Mouse (Mus musculus) kidney, adult 8-10 months (tissue): ENCODE measurements around the gene Nucks1.
"Not testable (repeated sequence)": the region's sequence is repeated elsewhere in the genome, so short reads cannot be mapped to it uniquely, and the experiment has no call there.

Experiments used
- DNase-seq, 2 experiments: peaks; one replicate each; pipeline ENCODE4 v3.0.0; 2022

The Nucks1 gene

GRCm38 (mm10) chr1:131910001-131910648, at the start of gene Nucks1:
TSS of gene Nucks1 (plus strand) at chr1:131910534.
- peak; percentile 100 for DNase-seq

- no peak for DNase-seq
These were observed 48.5 kb upstream of the Nucks1 start for GRCm38 (mm10) chr1:131861811-131862210.

GRCm38 (mm10) chr1:131865596-131865995, 44.7 kb upstream of the Nucks1 start:
- no peak for DNase-seq

GRCm38 (mm10) chr1:131866304-131866999, 43.9 kb upstream of the Nucks1 start:
- no peak for DNase-seq

- peak; percentile 91 to 94 for DNase-seq
These were observed 43.0 kb upstream of the Nucks1 start, which contains the start of gene Rab29 for GRCm38 (mm10) chr1:131867093-131867945. TSS of gene Rab29 (plus strand) at chr1:131867224.

GRCm38 (mm10) chr1:131867946-131868290, 42.4 kb upstream of the Nucks1 start:
- peak in 1 of 2 experiments; percentile 15 for DNase-seq

GRCm38 (mm10) chr1:131869561-131869960, 40.8 kb upstream of the Nucks1 start:
- no peak for DNase-seq

- DNase-seq: no peak
These were observed 37.5 kb upstream of the Nucks1 start for GRCm38 (mm10) chr1:131872856-131873255.

GRCm38 (mm10) chr1:131879816-131880215, 30.5 kb upstream of the Nucks1 start:
- DNase-seq: no peak

GRCm38 (mm10) chr1:131882787-131883186, 27.5 kb upstream of the Nucks1 start:
- DNase-seq: peak in 1 of 2 experiments; percentile 43

- DNase-seq: no peak
These were observed 24.2 kb upstream of the Nucks1 start for GRCm38 (mm10) chr1:131886173-131886572.

- no peak for DNase-seq
These were observed 23.7 kb upstream of the Nucks1 start for GRCm38 (mm10) chr1:131886641-131887040.

GRCm38 (mm10) chr1:131890043-131890658, 20.2 kb upstream of the Nucks1 start:
- DNase-seq: no peak

GRCm38 (mm10) chr1:131891436-131891835, 18.9 kb upstream of the Nucks1 start:
- no peak for DNase-seq

GRCm38 (mm10) chr1:131902679-131903078, 7.7 kb upstream of the Nucks1 start:
- DNase-seq: no peak

- no peak for DNase-seq
These were observed 7.1 kb upstream of the Nucks1 start for GRCm38 (mm10) chr1:131903251-131903650.

- DNase-seq: no peak
These were observed 4.8 kb upstream of the Nucks1 start for GRCm38 (mm10) chr1:131905497-131905896.

- DNase-seq: no peak
These were observed 1.9 kb upstream of the Nucks1 start for GRCm38 (mm10) chr1:131908456-131908855.

GRCm38 (mm10) chr1:131909236-131909635, 1.1 kb upstream of the Nucks1 start:
- not testable (repeated sequence) for DNase-seq

- peak; percentile 78 to 85 for DNase-seq
These were observed 582 bp downstream of the Nucks1 start for GRCm38 (mm10) chr1:131910674-131911558.

GRCm38 (mm10) chr1:131917634-131918033, 7.3 kb downstream of the Nucks1 start:
- DNase-seq: no peak

- DNase-seq: no peak
These were observed 8.7 kb downstream of the Nucks1 start for GRCm38 (mm10) chr1:131919052-131919451.
